Mouse (Mus musculus) spleen, adult 2 months (tissue): ENCODE data around the gene Gm47995. TPM values are rescaled to one million over a fixed set of nuclear protein-coding genes. Genes with fewer than 3 reads are reported as not detected.
"Not testable (repeated sequence)": the region's sequence is repeated elsewhere in the genome, so short reads cannot be mapped to it uniquely, and the experiment has no call there.

ENCODE experiments used
- DNase-seq, 2 experiments: peaks; one replicate each; pipeline versions ENCODE4 v3.0.0 to v3.0.0-alpha.2; 2012 to 2021; ENCODE audit warnings: low spot score in 2 of 2, low read depth in 1 of 2
- H3K27ac ChIP-seq: fragments of 200-500 bp; 2 replicates; pipeline ENCODE4 v1.5.1; 2012; ENCODE audit warnings: low read length, inconsistent platforms; ENCODE audit not compliant: insufficient read depth
- H3K27me3 ChIP-seq: fragments of 200-500 bp; 2 replicates; pipeline ENCODE4 v1.6.1; 2012; ENCODE audit warnings: mild to moderate bottlenecking, moderate library complexity, low read length, inconsistent platforms; ENCODE audit not compliant: control insufficient read depth, insufficient read depth
- H3K36me3 ChIP-seq: fragments of 200-500 bp; 2 replicates; pipeline ENCODE4 v1.6.1; 2012; ENCODE audit warnings: mild to moderate bottlenecking, low read length, inconsistent platforms; ENCODE audit not compliant: control insufficient read depth, insufficient read depth
- H3K4me1 ChIP-seq: fragments of 200-500 bp; 2 replicates; pipeline ENCODE4 v1.6.1; 2011; ENCODE audit warnings: inconsistent platforms; ENCODE audit not compliant: control insufficient read depth, insufficient read depth, insufficient read length
- H3K4me3 ChIP-seq: fragments of 200-500 bp; 2 replicates; pipeline ENCODE4 v1.5.1; 2011; ENCODE audit warnings: mild to moderate bottlenecking, inconsistent platforms; ENCODE audit not compliant: insufficient read depth, insufficient read length; ENCODE audit errors: extremely low read depth
- CTCF ChIP-seq: fragments of 200-500 bp; IDR thresholded peaks from 2 replicates; pipeline ENCODE4 v1.5.1; 2011; ENCODE audit warnings: mild to moderate bottlenecking, inconsistent platforms; ENCODE audit not compliant: insufficient read depth, insufficient read length, insufficient replicate concordance; ENCODE audit errors: extremely low read depth
- POLR2A ChIP-seq: fragments of 200-500 bp; IDR thresholded peaks from 2 replicates; pipeline ENCODE4 v1.6.1; 2011; ENCODE audit warnings: low read depth, low read length, inconsistent platforms
- whole genome bisulfite sequencing: fragments of 180-500 bp; shearing (Covaris S2); methylation state at CpG from one replicate; pipeline ENCODE4 v1.1.7; 2018; 5-methylcytosine and 5-hydroxymethylcytosine counted together
- polyA plus RNA-seq: library from polyadenylated mRNA; depleted of rRNA; stranded (reverse); fragments of >200 nt; gene quantifications from 2 replicates; pipeline ENCODE4 v1.2.3, GENCODE M21; 2012

Gene Gm47995
- polyA plus RNA-seq, 1 experiment = 0.11 TPM

- no peaks in the 10 kb centered on the region for H3K27me3 ChIP-seq
- DNase-seq = no peak
- no peaks in the 10 kb centered on the region for H3K4me1 ChIP-seq
- 72% methylated on average over 4 of the region's 4 CpGs for WGBS
- H3K27ac ChIP-seq = no peak overlapping the region
- H3K36me3 ChIP-seq = no peaks in the 10 kb centered on the region
- H3K4me3 ChIP-seq = no peak overlapping the region
- no peak for TF ChIP-seq POLR2A
- no peak for TF ChIP-seq CTCF
These were observed 9.8 kb upstream of the Gm47995 start for GRCm38 (mm10) chr1:151188469-151188868.

- not testable (repeated sequence) for DNase-seq, H3K36me3 ChIP-seq, H3K4me1 ChIP-seq, H3K27ac ChIP-seq, H3K27me3 ChIP-seq, H3K4me3 ChIP-seq
- WGBS = 91% methylated on average over 2 of the region's 7 CpGs
These were observed 6.2 kb upstream of the Gm47995 start, which contains the start of gene Gm8947 for GRCm38 (mm10) chr1:151192075-151192474. Gene Gm8947 (plus strand): TSS chr1:151192376.

GRCm38 (mm10) chr1:151192739-151193138 is 5.5 kb upstream of the Gm47995 start:
- WGBS = 92% methylated on average over 15 of the region's 15 CpGs
- H3K4me3 ChIP-seq, H3K27me3 ChIP-seq, H3K4me1 ChIP-seq, H3K36me3 ChIP-seq, H3K27ac ChIP-seq, DNase-seq: not testable (repeated sequence)

- H3K4me3 ChIP-seq, DNase-seq, H3K27ac ChIP-seq, H3K36me3 ChIP-seq, H3K4me1 ChIP-seq, H3K27me3 ChIP-seq: not testable (repeated sequence)
- 85% methylated on average over 4 of the region's 4 CpGs for WGBS
These were observed 2.3 kb upstream of the Gm47995 start for GRCm38 (mm10) chr1:151195986-151196385.

- H3K4me3 ChIP-seq, H3K27me3 ChIP-seq, DNase-seq, H3K36me3 ChIP-seq, H3K4me1 ChIP-seq, H3K27ac ChIP-seq: not testable (repeated sequence)
- WGBS = 90% methylated on average over 3 of the region's 3 CpGs
These were observed 1.6 kb upstream of the Gm47995 start for GRCm38 (mm10) chr1:151196690-151197089.

GRCm38 (mm10) chr1:151200620-151201019 is 2.4 kb downstream of the Gm47995 start:
- not testable (repeated sequence) for H3K4me1 ChIP-seq, H3K27me3 ChIP-seq, H3K27ac ChIP-seq, H3K36me3 ChIP-seq, DNase-seq, H3K4me3 ChIP-seq

GRCm38 (mm10) chr1:151202771-151203170 is 4.5 kb downstream of the Gm47995 start:
- H3K27ac ChIP-seq, H3K36me3 ChIP-seq: not testable (repeated sequence)
- WGBS = 83% methylated on average over 3 of the region's 5 CpGs

GRCm38 (mm10) chr1:151203818-151204217 is 5.6 kb downstream of the Gm47995 start, which contains the start of gene 3110040M04Rik:
Gene 3110040M04Rik (plus strand): TSS chr1:151204121.
- not testable (repeated sequence) for DNase-seq, H3K4me1 ChIP-seq, H3K4me3 ChIP-seq, H3K27ac ChIP-seq, H3K36me3 ChIP-seq, H3K27me3 ChIP-seq
- no CpG with 5 or more reads among the region's 6 CpGs for WGBS

More at GRCm38 (mm10) chr1:151202771-151203170, 4.5 kb downstream of the Gm47995 start:
- not testable (repeated sequence) for H3K4me1 ChIP-seq, DNase-seq, H3K4me3 ChIP-seq, H3K27me3 ChIP-seq

- WGBS = 86% methylated on average over 4 of the region's 5 CpGs
- not testable (repeated sequence) for DNase-seq, H3K27me3 ChIP-seq, H3K36me3 ChIP-seq, H3K27ac ChIP-seq, H3K4me3 ChIP-seq, H3K4me1 ChIP-seq
These were observed 10.2 kb downstream of the Gm47995 start for GRCm38 (mm10) chr1:151208493-151208892.

GRCm38 (mm10) chr1:151208944-151209343 is 10.7 kb downstream of the Gm47995 start:
- not testable (repeated sequence) for DNase-seq, H3K4me1 ChIP-seq, H3K4me3 ChIP-seq, H3K27me3 ChIP-seq, H3K27ac ChIP-seq, H3K36me3 ChIP-seq

GRCm38 (mm10) chr1:151209824-151210355 is 11.6 kb downstream of the Gm47995 start, which contains the start of gene Gm47996:
Gene Gm47996 (plus strand): TSS chr1:151210131.
- H3K27me3 ChIP-seq, DNase-seq, H3K4me1 ChIP-seq, H3K27ac ChIP-seq, H3K36me3 ChIP-seq, H3K4me3 ChIP-seq: not testable (repeated sequence)
- 81% methylated on average over 5 of the region's 8 CpGs for WGBS
